Comparison of ENCODE assay signal across 21 mouse cellular contexts in genomic region chr19:58202627-58203026, GRCm38 (mm10).
"Had no signal": no experiment of that assay in that cellular context is flagged by ENCODE, and none has a peak within 500 bp of the region (broad histone marks: within the 10 kb centered on the region; RNA-seq: fewer than 3 reads in every experiment).

No protein-coding gene starts in this region.

- H3K36me3 ChIP-seq: kidney, embryonic 15.5 days; limb, embryonic 12.5 days; limb, embryonic 15.5 days; midbrain, embryonic 13.5 days; neural tube, embryonic 12.5 days; neural tube, embryonic 15.5 days had no signal

- ATAC-seq: liver, postnatal 0 days; lung, postnatal 0 days; midbrain, embryonic 13.5 days had no signal

- H3K4me2 ChIP-seq: kidney, embryonic 15.5 days; limb, embryonic 12.5 days; limb, embryonic 15.5 days; liver, embryonic 11.5 days; lung, embryonic 14.5 days; midbrain, embryonic 13.5 days; neural tube, embryonic 12.5 days; neural tube, embryonic 15.5 days had no signal

- H3K9ac ChIP-seq: kidney, embryonic 15.5 days; limb, embryonic 12.5 days; limb, embryonic 15.5 days; liver, embryonic 14.5 days; liver, postnatal 0 days; lung, embryonic 14.5 days; midbrain, embryonic 13.5 days; neural tube, embryonic 12.5 days; neural tube, embryonic 15.5 days had no signal

- H3K27me3 ChIP-seq: kidney, embryonic 15.5 days; limb, embryonic 15.5 days; midbrain, embryonic 13.5 days; neural tube, embryonic 12.5 days; neural tube, embryonic 15.5 days had no signal

- DNase-seq: kidney, adult 2 months; kidney, postnatal 10 days; kidney, postnatal 36 days; left cerebral cortex, postnatal 4 days; liver, postnatal 0 days; lung, embryonic 14.5 days; right cerebral cortex, adult 18-20 months; right cerebral cortex, postnatal 14 days; right cerebral cortex, postnatal 4 days; thymus, adult 18-20 months; thymus, postnatal 36 days had no signal

- H3K27ac ChIP-seq: kidney, embryonic 15.5 days; limb, embryonic 12.5 days; limb, embryonic 15.5 days; liver, embryonic 14.5 days; macrophage; midbrain, embryonic 13.5 days; neural tube, embryonic 12.5 days; neural tube, embryonic 15.5 days had no signal

- H3K9me3 ChIP-seq: kidney, embryonic 15.5 days; limb, embryonic 12.5 days; limb, embryonic 15.5 days; midbrain, embryonic 13.5 days; neural tube, embryonic 12.5 days; neural tube, embryonic 15.5 days had no signal

- H3K4me3 ChIP-seq: kidney, embryonic 15.5 days; limb, embryonic 12.5 days; limb, embryonic 15.5 days; midbrain, embryonic 13.5 days; neural tube, embryonic 12.5 days; neural tube, embryonic 15.5 days had no signal
